Mouse (Mus musculus) embryonic facial prominence, embryonic 11.5 days (tissue): ENCODE data around the gene Ift81. TPM values are rescaled to one million over a fixed set of nuclear protein-coding genes. Genes with fewer than 3 reads are reported as not detected.

Experiments
- ATAC-seq: fragments of 200-750 bp; cut with Nextera tagmentation; replicated peaks from 2 replicates; pipeline ENCODE4 v1.8.0; 2017; ENCODE audit warnings: low read depth; ENCODE audit not compliant: insufficient number of reproducible peaks, low FRiP score, low TSS enrichment
- DNase-seq: peaks from one replicate; pipeline ENCODE4 v3.0.0-alpha.2; 2015; ENCODE audit warnings: low spot score
- H3K27ac ChIP-seq: fragments of 300-500 bp; sonication (generic); replicated peaks from 2 replicates; pipeline ENCODE4 v1.5.1; 2014; ENCODE audit warnings: mild to moderate bottlenecking, low read depth, low read length, control low read depth
- H3K27me3 ChIP-seq: fragments of 300-500 bp; sonication (generic); 2 replicates; pipeline ENCODE4 v1.6.1; 2014; ENCODE audit warnings: mild to moderate bottlenecking, low read length, moderate library complexity, mixed read lengths; ENCODE audit not compliant: control insufficient read depth, insufficient read depth
- H3K36me3 ChIP-seq: fragments of 300-500 bp; sonication (generic); replicated peaks from 2 replicates; pipeline ENCODE4 v1.6.1; 2014; ENCODE audit warnings: low read depth, mild to moderate bottlenecking, low read length, moderate library complexity, mixed read lengths; ENCODE audit not compliant: control insufficient read depth, insufficient read depth
- H3K4me1 ChIP-seq: fragments of 300-500 bp; sonication (generic); 2 replicates; pipeline ENCODE4 v1.6.1; 2014; ENCODE audit warnings: low read length, mixed read lengths; ENCODE audit not compliant: control insufficient read depth, insufficient read depth
- H3K4me2 ChIP-seq: fragments of 300-500 bp; sonication (generic); 2 replicates; pipeline ENCODE4 v1.6.1; 2014; ENCODE audit warnings: low read depth, mild to moderate bottlenecking, control low read depth, low read length, moderate library complexity
- H3K4me3 ChIP-seq: fragments of 300-500 bp; sonication (generic); 2 replicates; pipeline ENCODE4 v1.5.1; 2014; ENCODE audit warnings: low read depth, low read length, control low read depth
- H3K9ac ChIP-seq: fragments of 300-500 bp; sonication (generic); replicated peaks from 2 replicates; pipeline ENCODE4 v1.6.1; 2014; ENCODE audit warnings: mild to moderate bottlenecking, control low read depth, low read length
- H3K9me3 ChIP-seq: fragments of 300-500 bp; sonication (generic); replicated peaks from 2 replicates; pipeline ENCODE4 v1.6.1; 2016; ENCODE audit warnings: mild to moderate bottlenecking, low read length, inconsistent platforms, mixed read lengths; ENCODE audit not compliant: control insufficient read depth
- WGBS: fragments of 180-500 bp; shearing (Covaris S2); extraction: QIAGEN DNeasy Blood & Tissue Kit; methylation state at CpG from one replicate; pipeline ENCODE4 v1.1.7; 2014; 5-methylcytosine and 5-hydroxymethylcytosine counted together
- polyA plus RNA-seq: library from polyadenylated mRNA; unstranded; fragments of >200 nt; fragmentation: Nextera tagmentation; extraction: Ambion mirVana; gene quantifications from 2 replicates; pipeline ENCODE4 v1.2.1, GENCODE M21; 2014

The Ift81 gene
- polyA plus RNA-seq, 1 experiment from 2014 or later, result 39.6 TPM

- Histone ChIP-seq H3K4me2 (peak overlapping the region; percentile 30; the same call in 1 of the 2 replicates), H3K27me3 (no peaks in the 10 kb centered on the region), H3K36me3 (no peaks in the 10 kb centered on the region), H3K4me1 (peaks cover 13% of the 10 kb centered on the region), H3K9ac (no peak overlapping the region), H3K27ac (peak overlapping the region; percentile 82), H3K9me3 (no peaks in the 10 kb centered on the region), H3K4me3 (no peak overlapping the region)
- ATAC-seq (no peak), DNase-seq (peak; percentile 37)
- 58% methylated on average over 15 of the region's 15 CpGs for WGBS
Observed at GRCm38 (mm10) chr5:122526878-122527730, 87.2 kb downstream of the Ift81 start.

- no peak for DNase-seq
- Histone ChIP-seq H3K4me3 (no peak overlapping the region), H3K36me3 (no peaks in the 10 kb centered on the region), H3K9ac (no peak overlapping the region), H3K4me2 (no peak overlapping the region), H3K4me1 (peaks cover 13% of the 10 kb centered on the region), H3K27ac (no peak overlapping the region), H3K9me3 (no peaks in the 10 kb centered on the region), H3K27me3 (no peaks in the 10 kb centered on the region)
- WGBS, result 89% methylated on average over 9 of the region's 9 CpGs
- no peak for ATAC-seq
Observed at GRCm38 (mm10) chr5:122526405-122526804, 87.9 kb downstream of the Ift81 start.

GRCm38 (mm10) chr5:122525238-122525931 lies 88.9 kb downstream of the Ift81 start:
- Histone ChIP-seq H3K4me2 (no peak overlapping the region), H3K36me3 (no peaks in the 10 kb centered on the region), H3K4me1 (peaks cover 13% of the 10 kb centered on the region), H3K27ac (no peak overlapping the region), H3K9me3 (no peaks in the 10 kb centered on the region), H3K27me3 (no peaks in the 10 kb centered on the region), H3K4me3 (no peak overlapping the region), H3K9ac (no peak overlapping the region)
- no peak for DNase-seq
- 84% methylated on average over 14 of the region's 14 CpGs for WGBS
- ATAC-seq, result no peak

GRCm38 (mm10) chr5:122524854-122525237 lies 89.5 kb downstream of the Ift81 start:
- Histone ChIP-seq H3K27me3 (no peaks in the 10 kb centered on the region), H3K9ac (no peak overlapping the region), H3K4me2 (no peak overlapping the region), H3K27ac (no peak overlapping the region), H3K9me3 (no peaks in the 10 kb centered on the region), H3K36me3 (no peaks in the 10 kb centered on the region), H3K4me1 (peaks cover 13% of the 10 kb centered on the region), H3K4me3 (no peak overlapping the region)
- ATAC-seq, result no peak
- 87% methylated on average over 4 of the region's 4 CpGs for WGBS
- DNase-seq, result no peak

GRCm38 (mm10) chr5:122524244-122524643 lies 90.1 kb downstream of the Ift81 start:
- H3K4me3 ChIP-seq, result no peak overlapping the region
- no peaks in the 10 kb centered on the region for H3K9me3 ChIP-seq
- H3K9ac ChIP-seq, result no peak overlapping the region
- H3K27me3 ChIP-seq, result no peaks in the 10 kb centered on the region
- ATAC-seq (no peak), DNase-seq (no peak)
- no peaks in the 10 kb centered on the region for H3K36me3 ChIP-seq
- H3K27ac ChIP-seq, result no peak overlapping the region
- peaks cover 11% of the 10 kb centered on the region for H3K4me1 ChIP-seq
- no peak overlapping the region for H3K4me2 ChIP-seq
- 76% methylated on average over 3 of the region's 3 CpGs for WGBS

- ATAC-seq (no peak), DNase-seq (no peak)
- no peak overlapping the region for H3K27ac ChIP-seq
- no peak overlapping the region for H3K9ac ChIP-seq
- H3K27me3 ChIP-seq, result no peaks in the 10 kb centered on the region
- H3K4me2 ChIP-seq, result no peak overlapping the region
- H3K4me1 ChIP-seq, result no peaks in the 10 kb centered on the region
- WGBS, result 49% methylated on average over 3 of the region's 3 CpGs
- no peaks in the 10 kb centered on the region for H3K36me3 ChIP-seq
- no peaks in the 10 kb centered on the region for H3K9me3 ChIP-seq
- H3K4me3 ChIP-seq, result no peak overlapping the region
Observed at GRCm38 (mm10) chr5:122521130-122521473, 93.2 kb downstream of the Ift81 start.

- Histone ChIP-seq H3K4me2 (no peak overlapping the region), H3K9ac (no peak overlapping the region), H3K36me3 (no peaks in the 10 kb centered on the region), H3K27me3 (no peaks in the 10 kb centered on the region), H3K4me3 (no peak overlapping the region), H3K4me1 (no peaks in the 10 kb centered on the region), H3K9me3 (no peaks in the 10 kb centered on the region), H3K27ac (no peak overlapping the region)
- ATAC-seq, result no peak
- no peak for DNase-seq
- WGBS, result 64% methylated on average over 23 of the region's 23 CpGs
Observed at GRCm38 (mm10) chr5:122520254-122521129, 93.8 kb downstream of the Ift81 start.
